Mouse (Mus musculus) olfactory bulb, adult 2 months (tissue): ENCODE data around the gene Smc1b. TPM values are rescaled to one million over a fixed set of nuclear protein-coding genes. Genes with fewer than 3 reads are reported as not detected.

Experiments
- H3K27ac ChIP-seq: fragments of 200-500 bp; 2 replicates; pipeline ENCODE4 v1.5.1; 2012; ENCODE audit warnings: low read depth, low read length; ENCODE audit not compliant: insufficient read depth
- H3K4me1 ChIP-seq: fragments of 200-500 bp; 2 replicates; pipeline ENCODE4 v1.6.1; 2012; ENCODE audit warnings: low read length; ENCODE audit not compliant: control insufficient read depth, insufficient read depth
- H3K4me3 ChIP-seq: fragments of 200-500 bp; 2 replicates; pipeline ENCODE4 v1.5.1; 2012; ENCODE audit warnings: mild to moderate bottlenecking, low read depth, low read length, moderate library complexity; ENCODE audit not compliant: insufficient read depth
- CTCF ChIP-seq: fragments of 200-500 bp; IDR thresholded peaks from 2 replicates; pipeline ENCODE4 v1.5.1; 2012; ENCODE audit warnings: low read depth, mild to moderate bottlenecking, low read length, moderate library complexity; ENCODE audit not compliant: insufficient read depth
- POLR2A ChIP-seq: fragments of 200-500 bp; IDR thresholded peaks from 2 replicates; pipeline ENCODE4 v1.6.1; 2012; ENCODE audit warnings: mild to moderate bottlenecking, low read depth, low read length, moderate library complexity; ENCODE audit not compliant: insufficient read depth
- WGBS: fragments of 180-500 bp; shearing (Covaris S2); methylation state at CpG from one replicate; pipeline ENCODE4 v1.1.7; 2018; 5-methylcytosine and 5-hydroxymethylcytosine counted together
- polyA plus RNA-seq: library from polyadenylated mRNA; stranded (reverse); fragments of >200 nt; gene quantifications from 2 replicates; pipeline ENCODE4 v1.2.4, GENCODE M21; 2012; ENCODE audit warnings: low replicate concordance; ENCODE audit not compliant: missing spikeins, insufficient read depth, insufficient read length

Gene Smc1b
- polyA plus RNA-seq, 1 experiment = not detected

DNA sequence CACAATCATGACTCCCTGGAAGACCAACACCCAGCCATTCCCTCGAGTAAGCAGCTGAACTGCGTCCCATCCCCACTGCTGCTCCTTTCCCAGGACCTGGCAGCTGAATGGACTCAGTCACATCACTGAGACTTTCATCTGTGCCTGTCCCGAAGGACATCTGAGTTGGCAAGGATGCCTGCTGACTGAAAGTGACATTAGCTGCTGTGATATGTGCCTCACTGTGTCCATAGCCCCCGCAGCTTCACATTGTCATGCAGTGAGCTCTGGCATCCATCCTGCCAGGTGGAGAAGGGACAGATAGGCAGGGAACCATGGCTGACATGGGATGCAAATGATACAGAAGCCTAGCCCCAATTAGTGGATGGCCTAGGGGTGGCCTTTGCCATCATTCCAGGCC is 76.6 kb downstream of the Smc1b start:
- no peak for TF ChIP-seq CTCF
- TF ChIP-seq POLR2A = no peak
- no peak overlapping the region for H3K4me3 ChIP-seq
- H3K27ac ChIP-seq = no peak overlapping the region
- 79% methylated on average over 4 of the region's 4 CpGs for WGBS
- peaks cover 6% of the 10 kb centered on the region for H3K4me1 ChIP-seq

DNA sequence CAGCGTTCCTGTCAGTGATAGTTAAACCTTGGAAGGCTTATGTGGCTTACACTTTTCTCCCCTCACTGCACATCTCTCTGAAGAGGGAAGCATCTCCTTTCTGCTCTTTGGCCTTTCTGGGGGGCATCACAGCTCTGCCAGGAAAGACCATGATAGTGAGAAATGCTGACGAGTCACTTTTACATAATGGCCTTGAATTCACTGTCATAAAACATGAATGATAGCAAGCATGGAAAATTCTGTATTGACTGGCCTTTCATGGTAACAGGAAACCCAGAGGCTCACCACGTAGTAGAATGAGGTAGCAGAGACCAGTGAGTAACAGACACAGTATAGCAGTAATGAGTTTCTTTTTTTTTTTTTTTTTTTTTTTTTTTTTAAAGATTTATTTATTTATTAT is 77.7 kb downstream of the Smc1b start:
- no peak overlapping the region for H3K4me3 ChIP-seq
- no peak for TF ChIP-seq POLR2A
- no peak for TF ChIP-seq CTCF
- WGBS = 92% methylated on average over 3 of the region's 3 CpGs
- no peak overlapping the region for H3K27ac ChIP-seq
- H3K4me1 ChIP-seq = peaks cover 6% of the 10 kb centered on the region

DNA sequence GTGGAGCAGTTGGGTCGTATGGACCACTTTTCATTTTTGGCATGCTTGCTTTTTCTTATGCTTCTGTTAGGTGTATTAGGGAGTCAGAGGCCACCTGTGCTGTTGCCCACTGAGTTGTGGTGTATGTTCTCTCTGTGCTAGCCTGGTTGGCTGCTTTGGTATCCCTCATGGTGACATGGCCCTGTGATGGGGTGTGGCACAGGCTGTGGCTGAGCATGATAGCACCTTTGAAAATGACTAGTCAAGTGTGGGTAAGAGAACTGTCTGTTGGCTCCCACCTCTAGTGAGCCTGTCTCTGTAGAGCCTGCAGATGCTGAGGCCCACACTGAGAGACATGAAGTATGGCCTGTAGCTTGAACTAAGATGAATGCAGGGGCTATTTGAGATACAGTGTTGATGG is 82.0 kb downstream of the Smc1b start:
- 91% methylated on average over 1 of the region's 1 CpGs for WGBS
- TF ChIP-seq POLR2A (no peak), CTCF (no peak)
- H3K27ac ChIP-seq = no peak overlapping the region

DNA sequence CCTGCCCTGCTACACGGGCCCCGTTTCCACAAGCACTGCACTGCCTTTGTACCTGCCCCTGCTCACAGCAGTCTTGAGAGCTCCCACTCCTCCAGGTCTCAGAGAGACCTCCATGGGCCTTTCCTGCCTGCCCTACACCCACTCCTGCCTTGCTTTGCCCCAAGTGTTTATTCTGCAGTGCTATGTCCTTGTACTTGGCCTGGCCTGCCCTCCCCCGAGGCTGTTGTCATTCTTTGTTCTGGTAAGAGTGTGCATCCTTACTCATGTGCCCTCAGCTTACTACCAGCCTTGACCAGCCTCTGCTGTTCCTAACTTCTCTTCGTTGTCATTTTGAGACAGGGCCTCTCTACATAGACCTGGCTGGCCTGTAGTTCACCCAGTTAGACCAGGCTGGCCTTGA is 83.9 kb downstream of the Smc1b start:
- Histone ChIP-seq H3K4me1 (peaks cover 34% of the 10 kb centered on the region), H3K27ac (no peak overlapping the region), H3K4me3 (no peak overlapping the region)
- WGBS = 90% methylated on average over 4 of the region's 4 CpGs
- TF ChIP-seq CTCF (no peak), POLR2A (no peak)

More for the DNA sequence above, 82.0 kb downstream of the Smc1b start:
- Histone ChIP-seq H3K4me3 (no peak overlapping the region), H3K4me1 (peaks cover 18% of the 10 kb centered on the region)

DNA sequence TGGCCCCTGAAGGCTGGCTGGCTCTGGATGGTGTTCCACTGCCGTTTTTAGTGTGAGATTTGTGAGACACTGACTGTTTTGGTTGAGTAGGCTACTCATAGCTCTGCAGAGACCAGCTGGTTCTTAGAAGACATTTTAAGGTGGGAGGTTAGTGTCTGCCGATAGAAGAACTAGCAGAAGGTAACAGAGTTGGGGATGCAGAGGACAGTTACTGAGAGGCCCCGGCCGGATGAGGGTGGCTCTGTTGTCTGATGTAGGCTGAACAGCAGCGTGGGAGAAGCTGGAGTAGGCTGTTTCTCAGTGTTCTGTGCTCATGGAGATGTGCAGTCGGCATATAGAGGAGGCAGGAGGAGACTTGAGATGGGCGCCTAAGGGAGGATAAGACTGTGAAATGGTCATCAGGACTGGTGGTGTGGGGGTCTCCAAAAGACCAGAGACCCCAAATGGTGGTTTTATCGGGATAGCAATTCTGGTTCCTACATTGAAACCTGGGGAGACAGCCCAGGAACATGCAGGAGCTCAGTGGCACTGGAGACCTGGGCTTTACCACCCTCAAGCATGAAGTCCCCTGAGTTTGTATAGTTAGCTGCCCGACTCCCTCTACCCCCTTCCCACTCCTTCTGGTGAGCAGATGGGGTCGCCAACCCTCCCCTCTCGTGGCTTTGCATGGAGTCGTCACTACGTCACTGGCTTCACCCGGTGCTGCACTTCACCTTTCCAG is 85.4 kb downstream of the Smc1b start:
- TF ChIP-seq POLR2A (no peak), CTCF (no peak)
- WGBS = 83% methylated on average over 14 of the region's 14 CpGs
- H3K4me3 ChIP-seq = no peak overlapping the region
- H3K4me1 ChIP-seq = peaks cover 43% of the 10 kb centered on the region
- no peak overlapping the region for H3K27ac ChIP-seq

DNA sequence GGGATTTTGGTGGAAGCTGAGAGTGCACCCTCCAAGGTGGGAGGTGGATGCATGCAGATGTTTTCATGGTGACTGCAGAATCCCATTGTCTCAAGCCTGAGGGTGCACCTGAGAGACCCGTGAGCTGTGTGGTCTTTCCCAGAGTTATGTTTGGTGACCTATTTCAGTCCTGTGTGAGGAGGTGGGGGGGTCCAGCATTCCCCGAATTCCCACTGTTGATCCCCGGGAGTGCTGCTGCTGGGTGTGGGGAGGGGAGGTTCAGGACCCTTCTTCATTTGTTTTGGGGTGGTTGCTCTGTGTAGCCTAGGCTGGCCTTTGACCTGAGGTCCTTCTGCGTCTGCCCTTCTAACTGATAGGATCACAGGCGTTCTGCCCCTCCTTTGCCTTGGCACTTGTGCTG is 88.0 kb downstream of the Smc1b start:
- Histone ChIP-seq H3K4me1 (peaks cover 49% of the 10 kb centered on the region), H3K27ac (peak overlapping the region; percentile 93; the same call in 1 of the 2 replicates), H3K4me3 (peak overlapping the region; percentile 2; the same call in 1 of the 2 replicates)
- TF ChIP-seq CTCF = no peak
- no peak for TF ChIP-seq POLR2A
- 75% methylated on average over 5 of the region's 5 CpGs for WGBS

DNA sequence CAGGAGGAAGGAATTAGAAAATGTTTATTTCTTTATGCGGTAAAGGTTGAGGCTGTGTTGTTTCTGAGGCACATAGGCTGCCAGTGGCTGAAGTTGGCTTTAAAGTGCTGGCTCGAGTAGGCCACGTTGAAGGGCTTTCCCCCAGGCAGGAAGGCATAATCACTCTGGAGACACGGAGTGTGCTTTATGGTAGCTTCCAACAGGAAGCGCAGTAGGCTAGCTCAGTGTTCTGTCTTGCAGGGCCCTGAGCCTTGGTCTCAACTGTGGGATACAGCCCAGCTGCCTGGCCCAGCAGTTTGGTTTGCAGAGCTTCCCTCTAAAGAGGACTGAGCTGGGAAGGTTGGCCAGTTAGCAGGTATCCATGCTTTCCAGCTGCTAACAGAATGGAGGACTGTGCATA is 88.6 kb downstream of the Smc1b start:
- Histone ChIP-seq H3K27ac (peak overlapping the region; percentile 93), H3K4me3 (no peak overlapping the region; the same call in 1 of the 2 replicates), H3K4me1 (peaks cover 56% of the 10 kb centered on the region)
- WGBS = 41% methylated on average over 5 of the region's 5 CpGs
- no peak for TF ChIP-seq CTCF
- TF ChIP-seq POLR2A = no peak

DNA sequence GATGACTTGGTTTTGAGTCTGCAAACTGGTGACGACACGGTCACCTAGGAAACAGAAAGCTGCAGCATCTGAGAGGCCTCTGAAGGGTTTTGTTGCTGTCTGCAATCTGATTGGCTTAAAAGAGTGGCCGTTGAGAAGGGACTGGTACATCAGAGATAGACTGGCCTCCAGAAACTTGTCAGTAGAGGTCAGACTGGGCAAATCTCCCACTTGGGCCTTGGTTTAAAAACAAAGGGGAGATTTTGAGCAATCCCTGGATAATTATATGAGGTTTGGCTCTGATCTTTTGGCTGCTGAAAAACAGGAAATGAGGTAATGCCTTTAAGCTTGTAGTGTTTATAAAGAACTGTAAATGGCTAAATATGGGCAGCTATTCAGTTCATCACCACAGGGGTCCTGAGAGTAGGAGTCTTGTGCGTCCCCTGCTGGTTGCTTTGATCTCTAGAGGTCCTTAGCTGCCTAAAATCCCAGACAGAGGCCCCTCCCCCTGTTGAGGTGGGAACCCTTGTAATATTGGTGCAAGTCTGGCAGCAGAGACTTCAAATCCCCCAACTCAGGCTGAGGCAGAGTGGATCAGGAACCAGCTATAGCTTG is 89.3 kb downstream of the Smc1b start:
- H3K4me1 ChIP-seq = peaks cover 59% of the 10 kb centered on the region
- no peak for TF ChIP-seq POLR2A
- TF ChIP-seq CTCF = peak; percentile 57; the same call in 1 of the 2 replicates
- H3K4me3 ChIP-seq = no peak overlapping the region
- peak overlapping the region; percentile 93 for H3K27ac ChIP-seq
- 4% methylated on average over 4 of the region's 4 CpGs for WGBS

DNA sequence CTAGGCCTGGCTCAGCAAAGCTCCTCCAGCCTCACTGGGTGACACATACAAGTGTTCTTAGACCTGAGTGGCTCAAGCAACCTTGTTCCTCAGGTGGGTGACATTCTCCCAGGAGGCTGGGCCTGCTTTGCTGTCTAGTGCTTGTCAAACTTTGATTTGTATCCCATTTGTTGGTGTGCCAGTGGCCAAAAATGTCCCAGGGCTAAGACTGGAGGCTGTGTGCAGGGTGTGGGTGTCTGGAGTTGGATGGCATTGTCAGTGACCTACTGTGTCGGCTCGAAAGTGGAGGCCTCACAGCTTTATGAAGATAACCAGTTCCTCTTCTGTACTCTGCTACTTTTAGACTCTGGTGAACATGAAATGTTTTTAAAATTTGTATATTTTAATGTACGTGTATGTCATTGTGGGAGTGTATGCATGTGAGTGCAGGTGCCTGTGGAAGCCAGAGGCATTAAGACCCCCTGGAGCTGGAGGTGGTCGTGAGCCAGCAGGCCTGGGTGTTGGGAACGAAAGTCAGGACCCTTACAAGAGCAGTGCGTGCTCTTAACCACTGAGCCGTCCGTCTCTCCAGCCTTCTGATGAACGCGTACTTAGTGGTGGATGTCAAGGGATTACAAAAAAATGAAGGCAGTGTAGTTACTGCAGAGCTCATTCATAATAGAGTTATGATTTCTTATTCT is 90.1 kb downstream of the Smc1b start:
- Histone ChIP-seq H3K27ac (peak overlapping the region; percentile 89), H3K4me3 (no peak overlapping the region), H3K4me1 (peaks cover 55% of the 10 kb centered on the region)
- WGBS = 47% methylated on average over 10 of the region's 10 CpGs
- TF ChIP-seq CTCF = no peak
- TF ChIP-seq POLR2A = no peak
